Mouse (Mus musculus) lung, postnatal 0 days (tissue): Measurements from ENCODE around the gene Ppil1.

Source experiments
- CTCF ChIP-seq: IDR thresholded peaks from 2 replicates; pipeline ENCODE4 v1.5.1; 2016; ENCODE audit warnings: antibody characterized with exemption, mild to moderate bottlenecking
- EP300 ChIP-seq: IDR thresholded peaks from 2 replicates; pipeline ENCODE4 v1.6.1; 2016; ENCODE audit warnings: antibody characterized with exemption, mild to moderate bottlenecking, control low read depth

GRCm38 (mm10) chr17:29292996-29293395 is 29.0 kb upstream of the Ppil1 start:
- TF ChIP-seq EP300 (no peak), CTCF (no peak)
